Mouse (Mus musculus): ENCODE measurements around the gene Mapk13. TPM values are rescaled to one million over a fixed set of nuclear protein-coding genes. Genes with fewer than 3 reads are reported as not detected.

Mapk13 gene
- polyA plus RNA-seq, 1 experiment from 2014 or later, result 211 TPM

DNA sequence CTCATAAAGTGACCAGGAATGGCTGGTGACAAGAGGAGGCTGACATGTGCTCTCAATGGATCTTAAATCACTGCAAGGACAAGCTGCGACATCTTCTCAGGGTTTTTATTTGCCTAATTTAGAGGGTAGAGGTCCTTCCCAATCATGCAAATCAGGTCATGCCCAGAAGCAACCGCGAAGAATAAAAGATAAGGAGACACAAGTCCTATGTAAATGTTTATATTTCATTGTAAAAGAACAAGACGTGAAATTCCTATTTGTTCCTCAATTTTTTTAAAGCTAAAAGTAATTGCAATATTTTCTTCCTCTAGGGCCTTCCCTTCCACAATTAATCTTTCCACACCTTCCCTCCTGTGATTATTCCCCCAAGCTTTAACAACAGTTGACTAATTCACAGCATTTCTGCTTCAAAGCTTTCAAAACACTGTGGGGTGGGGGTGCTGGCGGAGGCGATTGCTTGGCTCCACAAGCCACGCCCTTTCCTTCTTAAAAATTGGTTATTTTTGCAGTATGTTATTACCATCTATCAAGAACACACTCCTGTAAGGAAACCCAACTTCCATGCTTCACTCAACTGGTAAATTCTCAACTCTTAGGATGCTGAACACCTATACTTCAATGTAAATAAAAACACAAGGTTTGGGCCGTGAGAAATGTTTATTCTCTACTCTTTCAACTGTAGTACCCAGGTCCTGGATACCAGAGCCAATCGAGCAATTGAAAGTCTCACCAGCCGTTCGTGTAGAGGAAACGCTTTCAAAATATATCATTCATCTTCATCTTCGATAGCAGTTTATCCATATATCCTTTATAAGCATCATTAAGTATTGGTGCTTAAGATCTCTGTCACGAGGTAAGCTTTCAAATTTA is 30.4 kb downstream of the Mapk13 start:
- no peak for TF ChIP-seq CTCF (IDR thresholded peaks at IDR 0.05; ENCODE audit: low read depth)
- TF ChIP-seq EP300 (optimal IDR thresholded peaks at IDR 0.05), result no peak
- Histone ChIP-seq H3K27me3 (ENCODE audit: control insufficient read depth, insufficient read depth, low read length) (no peaks in the 10 kb centered on the region), H3K4me3 (ENCODE audit: low read depth, low read length) (no peak overlapping the region), H3K36me3 (ENCODE audit: control insufficient read depth, insufficient read depth, low read length) (no peaks in the 10 kb centered on the region), H3K27ac (replicated peaks) (no peak overlapping the region), H3K9ac (ENCODE audit: low read length) (no peak overlapping the region), H3K4me1 (replicated peaks; ENCODE audit: control insufficient read depth, insufficient read depth) (peaks cover 3% of the 10 kb centered on the region; the same call in 1 of the 2 replicates), H3K4me2 (replicated peaks; ENCODE audit: low read depth) (peak overlapping the region; percentile 95), H3K9me3 (ENCODE audit: control insufficient read depth, low read length) (no peaks in the 10 kb centered on the region)
- DNase-seq (ENCODE audit: low spot score), result no peak
- ATAC-seq (ENCODE audit: low FRiP score, low TSS enrichment), result no peak
- WGBS, result 9% methylated on average over 14 of the region's 14 CpGs

GRCm38 (mm10) chr17:28800281-28800670 is 31.2 kb downstream of the Mapk13 start:
- H3K4me3 ChIP-seq (ENCODE audit: low read depth, low read length), result peak overlapping the region; percentile 91
- H3K36me3 ChIP-seq (ENCODE audit: control insufficient read depth, insufficient read depth, low read length), result no peaks in the 10 kb centered on the region
- H3K4me1 ChIP-seq (replicated peaks; ENCODE audit: control insufficient read depth, insufficient read depth), result peaks cover 3% of the 10 kb centered on the region; the same call in 1 of the 2 replicates
- under 1% methylated on average over 15 of the region's 15 CpGs for WGBS
- H3K27ac ChIP-seq (replicated peaks), result peak overlapping the region; percentile 100
- ATAC-seq (ENCODE audit: low FRiP score, low TSS enrichment), result peak; percentile 24
- H3K4me2 ChIP-seq (replicated peaks; ENCODE audit: low read depth), result peak overlapping the region; percentile 95
- peak overlapping the region; percentile 100 for H3K9ac ChIP-seq (ENCODE audit: low read length)
- H3K9me3 ChIP-seq (ENCODE audit: control insufficient read depth, low read length), result no peaks in the 10 kb centered on the region
- TF ChIP-seq EP300 (optimal IDR thresholded peaks at IDR 0.05) (no peak), CTCF (IDR thresholded peaks at IDR 0.05; ENCODE audit: low read depth) (no peak)
- DNase-seq (ENCODE audit: low spot score), result no peak
- H3K27me3 ChIP-seq (ENCODE audit: control insufficient read depth, insufficient read depth, low read length), result no peaks in the 10 kb centered on the region

DNA sequence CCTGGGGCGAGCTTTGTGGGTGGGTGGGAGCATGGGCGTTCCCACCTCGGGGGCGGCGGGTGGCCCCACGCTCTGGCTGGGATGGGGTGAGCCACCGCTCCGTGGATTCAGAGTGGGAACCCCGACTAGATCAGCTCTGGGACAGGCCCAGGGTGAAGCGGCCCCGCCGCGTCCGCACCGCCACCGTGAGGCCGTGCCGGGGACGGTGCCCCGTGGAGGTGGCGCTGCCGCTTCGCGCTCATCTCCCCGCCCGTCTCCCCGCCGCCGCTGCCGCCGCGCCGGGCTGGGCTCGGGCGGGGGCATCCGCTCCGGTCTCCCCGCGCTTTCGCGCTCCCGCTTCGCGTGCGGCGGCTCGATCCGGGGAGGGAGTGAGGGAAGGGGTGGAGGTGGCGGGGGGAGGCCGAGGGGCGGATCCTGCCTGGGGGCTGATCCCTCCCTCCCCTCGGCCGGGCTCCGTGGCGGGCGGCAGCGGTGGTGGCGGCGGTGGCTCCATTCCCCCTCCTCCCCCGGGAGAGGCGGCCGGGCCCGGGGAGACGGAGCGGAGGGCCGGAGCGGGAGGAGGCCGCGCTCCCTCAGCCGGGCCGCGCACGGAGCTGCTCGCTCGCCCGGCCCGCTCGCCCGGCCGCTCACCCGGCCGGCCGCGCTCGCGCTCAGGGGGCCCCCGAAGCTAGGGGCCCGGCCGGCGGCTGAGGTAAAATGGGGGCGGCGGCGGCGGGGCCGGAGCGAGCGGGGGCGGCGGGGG is 31.7 kb downstream of the Mapk13 start, which contains the start of gene Brpf3:
Brpf3 (plus strand) TSS at position 420 of the 742 bp plus-strand sequence.
- Histone ChIP-seq H3K4me2 (replicated peaks; ENCODE audit: low read depth) (peak within 1 kb of the TSS; percentile 95), H3K27me3 (ENCODE audit: control insufficient read depth, insufficient read depth, low read length) (no peaks in the 10 kb centered on the region), H3K4me3 (ENCODE audit: low read depth, low read length) (peak within 1 kb of the TSS; percentile 91), H3K27ac (replicated peaks) (peak within 1 kb of the TSS; percentile 100), H3K4me1 (replicated peaks; ENCODE audit: control insufficient read depth, insufficient read depth) (peaks cover 3% of the 10 kb centered on the region; the same call in 1 of the 2 replicates), H3K36me3 (ENCODE audit: control insufficient read depth, insufficient read depth, low read length) (no peaks in the 10 kb centered on the region), H3K9me3 (ENCODE audit: control insufficient read depth, low read length) (no peaks in the 10 kb centered on the region), H3K9ac (ENCODE audit: low read length) (peak within 1 kb of the TSS; percentile 100)
- WGBS, result under 1% methylated on average over 48 of the region's 99 CpGs
- ATAC-seq (ENCODE audit: low FRiP score, low TSS enrichment) (peak; percentile 83), DNase-seq (ENCODE audit: low spot score) (peak; percentile 85)
- TF ChIP-seq CTCF (IDR thresholded peaks at IDR 0.05; ENCODE audit: low read depth) (peak; percentile 67), EP300 (optimal IDR thresholded peaks at IDR 0.05) (no peak)

DNA sequence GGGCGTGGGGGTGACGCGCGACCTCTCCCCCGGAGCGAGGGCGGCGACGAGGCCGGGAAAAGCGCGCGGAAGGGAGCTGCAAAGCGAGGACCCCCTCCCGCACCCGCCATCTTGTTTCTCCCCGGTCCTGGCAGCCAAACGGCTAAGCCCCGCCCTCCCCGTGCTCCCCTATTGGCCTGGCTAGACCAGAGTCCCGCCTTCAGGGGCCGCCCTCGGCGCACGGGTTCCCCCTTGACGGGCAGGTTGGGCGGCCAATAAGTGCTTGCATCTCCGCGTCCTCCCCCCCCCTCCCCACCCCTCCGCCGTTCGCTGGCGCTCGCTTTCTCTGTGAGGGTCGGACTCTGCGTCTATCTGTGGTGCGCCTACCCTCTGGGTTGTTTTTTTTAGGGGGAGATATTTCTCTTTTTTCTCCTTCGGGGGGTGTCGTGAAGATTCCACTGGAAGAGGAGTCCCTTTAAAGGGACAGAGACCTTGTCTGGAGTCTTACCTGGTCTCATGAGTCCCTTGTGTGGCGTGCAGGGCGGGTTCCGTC is 32.4 kb downstream of the Mapk13 start:
- no peaks in the 10 kb centered on the region for H3K9me3 ChIP-seq (ENCODE audit: control insufficient read depth, low read length)
- peaks cover 3% of the 10 kb centered on the region; the same call in 1 of the 2 replicates for H3K4me1 ChIP-seq (replicated peaks; ENCODE audit: control insufficient read depth, insufficient read depth)
- WGBS, result under 1% methylated on average over 21 of the region's 42 CpGs
- DNase-seq (ENCODE audit: low spot score), result peak; percentile 100
- H3K4me3 ChIP-seq (ENCODE audit: low read depth, low read length), result peak overlapping the region; percentile 91
- ATAC-seq (ENCODE audit: low FRiP score, low TSS enrichment), result peak; percentile 98
- peaks cover 5% of the 10 kb centered on the region for H3K36me3 ChIP-seq (ENCODE audit: control insufficient read depth, insufficient read depth, low read length)
- H3K4me2 ChIP-seq (replicated peaks; ENCODE audit: low read depth), result peak overlapping the region; percentile 95
- TF ChIP-seq CTCF (IDR thresholded peaks at IDR 0.05; ENCODE audit: low read depth), result no peak; the same call in 1 of the 2 replicates
- TF ChIP-seq EP300 (optimal IDR thresholded peaks at IDR 0.05), result no peak
- H3K27ac ChIP-seq (replicated peaks), result peak overlapping the region; percentile 100
- peak overlapping the region; percentile 100 for H3K9ac ChIP-seq (ENCODE audit: low read length)
- no peaks in the 10 kb centered on the region for H3K27me3 ChIP-seq (ENCODE audit: control insufficient read depth, insufficient read depth, low read length)

GRCm38 (mm10) chr17:28802006-28802481 is 32.9 kb downstream of the Mapk13 start:
- peak; percentile 33 for DNase-seq (ENCODE audit: low spot score)
- Histone ChIP-seq H3K4me2 (replicated peaks; ENCODE audit: low read depth) (peak overlapping the region; percentile 90), H3K4me1 (replicated peaks; ENCODE audit: control insufficient read depth, insufficient read depth) (peaks cover 3% of the 10 kb centered on the region; the same call in 1 of the 2 replicates), H3K27me3 (ENCODE audit: control insufficient read depth, insufficient read depth, low read length) (no peaks in the 10 kb centered on the region), H3K9me3 (ENCODE audit: control insufficient read depth, low read length) (no peaks in the 10 kb centered on the region), H3K27ac (replicated peaks) (peak overlapping the region; percentile 49), H3K36me3 (ENCODE audit: control insufficient read depth, insufficient read depth, low read length) (peaks cover 6% of the 10 kb centered on the region), H3K4me3 (ENCODE audit: low read depth, low read length) (peak overlapping the region; percentile 91), H3K9ac (ENCODE audit: low read length) (peak overlapping the region; percentile 100)
- ATAC-seq (ENCODE audit: low FRiP score, low TSS enrichment), result no peak
- WGBS, result under 1% methylated on average over 18 of the region's 18 CpGs
- TF ChIP-seq CTCF (IDR thresholded peaks at IDR 0.05; ENCODE audit: low read depth) (no peak), EP300 (optimal IDR thresholded peaks at IDR 0.05) (no peak)
